Mouse (Mus musculus) C2C12 (cell line): ENCODE data around the gene Gcn1l1.

Experiments used
- CEBPB ChIP-seq: IDR thresholded peaks from one replicate; pipeline ENCODE4 v1.6.1; 2011; ENCODE audit warnings: low read depth, mild to moderate bottlenecking, control low read depth, moderate library complexity
- USF1 ChIP-seq: IDR thresholded peaks from one replicate; pipeline ENCODE4 v1.6.1; 2011; ENCODE audit warnings: low read depth, mild to moderate bottlenecking, control low read depth, moderate library complexity

- TF ChIP-seq CEBPB (no peak), USF1 (no peak)
Measured at GRCm38 (mm10) chr5:115516081-115516907, 48.8 kb upstream of the Gcn1l1 start.
